Mouse (Mus musculus): ENCODE results near the gene Tnik.

GRCm38 (mm10) chr3:28228930-28229329 is 34.1 kb upstream of the Tnik start:
- TF ChIP-seq CTCF (conservative IDR thresholded peaks at IDR 0.05; ENCODE audit: insufficient read depth, insufficient read length, low read depth, low read length) (no peak), POLR2A (IDR thresholded peaks at IDR 0.05; ENCODE audit: low read depth, low read length) (no peak)

All from kidney, adult 2 months (tissue).